Mouse (Mus musculus) cerebellum, adult (tissue): ENCODE results near the gene Armc5.

Experiments used
- ATAC-seq: cut with Nextera tagmentation; 2 replicates; pipeline ENCODE4 v1.9.2; 2017; ENCODE audit warnings: mild to moderate bottlenecking, moderate library complexity, mixed read lengths; ENCODE audit not compliant: insufficient number of reproducible peaks, low FRiP score, low TSS enrichment

The Armc5 gene

DNA sequence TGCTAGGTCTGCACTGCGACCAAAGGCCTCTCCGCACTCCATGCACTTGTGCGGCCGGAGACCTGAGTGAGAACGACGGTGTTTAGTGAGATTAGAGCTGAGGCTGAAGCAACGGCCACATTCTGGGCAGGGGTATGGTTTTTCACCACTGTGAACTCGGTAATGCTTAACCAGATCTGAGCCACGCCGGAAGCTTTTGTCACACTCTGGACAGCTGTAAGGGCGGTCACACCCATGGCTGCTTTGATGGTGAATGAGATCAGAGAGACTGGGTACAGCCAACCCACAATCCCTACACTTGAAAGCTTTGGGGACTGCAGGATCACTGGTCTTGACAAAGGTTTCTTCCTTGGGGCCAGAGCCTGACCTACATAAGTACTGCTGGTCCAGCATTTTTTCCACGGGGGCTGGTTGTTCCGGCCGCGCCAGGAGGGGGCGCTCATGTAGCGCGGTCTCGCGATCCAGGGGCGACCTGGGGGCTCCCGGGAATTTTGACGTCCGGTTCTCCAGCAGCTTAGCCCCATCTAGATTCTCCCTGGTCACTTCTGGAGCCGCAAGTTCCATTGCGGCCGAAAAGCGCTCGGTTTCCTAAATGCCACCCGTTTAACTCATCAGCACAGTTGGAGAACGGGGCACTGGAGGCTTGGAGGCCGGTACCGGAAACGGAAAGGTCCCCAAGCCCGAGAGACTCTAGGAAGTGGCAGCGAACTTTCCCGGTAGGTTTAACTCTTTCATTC, at the start of gene Armc5:
Armc5 (plus strand) TSS at position 487 of the 737 bp plus-strand sequence.
- ATAC-seq: 0 out of 2 replicates have a peak, but pooled peaks have one; percentile 18

DNA sequence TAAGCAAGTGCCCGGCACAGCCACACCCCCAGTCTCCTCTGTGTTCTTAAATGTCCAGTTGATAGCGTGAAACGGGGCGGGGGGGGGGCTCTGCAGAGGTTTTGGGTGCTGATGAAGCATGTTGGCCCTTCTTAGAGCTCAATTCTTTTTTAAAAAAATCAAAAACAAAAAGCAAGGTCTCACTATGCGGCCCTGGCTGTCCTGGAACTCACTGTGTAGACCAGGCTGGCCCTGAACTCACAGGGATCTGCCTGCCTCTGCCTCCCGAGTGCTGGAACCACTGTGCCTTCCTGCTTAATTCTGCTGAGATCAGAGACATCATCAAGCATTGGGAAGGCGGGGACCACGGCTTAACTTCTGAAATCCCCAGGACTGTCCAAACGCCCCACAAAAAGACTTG, 35.5 kb upstream of the Armc5 start:
- ATAC-seq: no peak

DNA sequence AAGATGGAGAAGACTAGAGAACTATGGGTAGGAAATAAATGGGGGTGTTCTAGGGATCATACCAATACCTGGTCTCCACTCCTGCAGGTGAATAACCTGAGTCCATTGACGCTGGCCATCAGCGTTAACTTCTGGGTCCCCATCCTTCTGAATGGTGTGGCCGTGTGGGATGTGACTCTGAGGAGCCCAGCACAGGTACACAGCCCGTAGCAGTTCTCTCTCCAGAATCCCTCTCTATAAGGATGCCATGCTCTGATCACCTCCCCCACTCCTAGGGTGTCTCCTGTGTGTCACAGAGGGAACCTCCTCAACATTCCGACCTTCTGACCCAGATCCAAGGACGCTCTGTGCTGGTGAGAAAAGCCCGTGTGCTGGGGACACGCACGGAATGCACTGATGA, 34.1 kb upstream of the Armc5 start:
- ATAC-seq: no peak

DNA sequence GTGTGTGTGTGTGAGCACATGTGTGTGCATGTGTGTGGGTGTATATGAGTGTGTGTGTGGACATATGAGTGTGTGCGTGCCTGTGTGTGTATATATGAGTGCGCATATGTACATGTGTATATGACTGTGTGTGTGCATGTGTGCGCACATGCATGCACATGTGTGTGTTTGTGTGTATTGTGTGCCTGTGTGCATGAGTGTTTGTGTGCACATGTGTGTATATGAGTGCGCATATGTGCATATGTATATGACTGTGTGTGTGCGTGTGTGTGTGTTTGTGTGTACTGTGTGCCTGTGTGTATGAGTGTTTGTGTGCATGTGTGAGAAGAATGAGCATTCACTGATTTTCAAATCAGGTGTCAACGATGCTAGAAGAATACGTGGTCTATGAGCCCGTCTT, 33.0 kb upstream of the Armc5 start:
- no peak for ATAC-seq

DNA sequence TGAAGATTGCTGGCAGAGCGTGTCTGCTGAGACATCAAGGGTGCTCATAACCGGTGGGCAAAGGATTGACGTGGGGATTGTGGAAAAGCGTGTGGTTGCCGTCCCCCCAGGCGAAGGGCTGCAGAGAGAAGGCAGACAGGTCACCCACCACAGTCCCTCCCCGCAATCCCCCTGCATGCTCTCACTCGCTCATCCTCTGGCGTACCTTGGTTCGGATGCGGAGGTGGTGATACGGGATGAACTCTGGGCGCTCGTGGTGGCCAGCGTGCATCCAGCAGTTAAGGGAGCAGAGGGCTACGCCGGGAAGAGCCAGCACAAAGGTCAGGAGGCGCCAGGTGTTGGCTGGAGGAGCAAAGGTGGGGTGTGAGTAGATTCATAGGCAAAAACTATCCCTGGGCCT, 31.4 kb upstream of the Armc5 start:
- no peak for ATAC-seq

DNA sequence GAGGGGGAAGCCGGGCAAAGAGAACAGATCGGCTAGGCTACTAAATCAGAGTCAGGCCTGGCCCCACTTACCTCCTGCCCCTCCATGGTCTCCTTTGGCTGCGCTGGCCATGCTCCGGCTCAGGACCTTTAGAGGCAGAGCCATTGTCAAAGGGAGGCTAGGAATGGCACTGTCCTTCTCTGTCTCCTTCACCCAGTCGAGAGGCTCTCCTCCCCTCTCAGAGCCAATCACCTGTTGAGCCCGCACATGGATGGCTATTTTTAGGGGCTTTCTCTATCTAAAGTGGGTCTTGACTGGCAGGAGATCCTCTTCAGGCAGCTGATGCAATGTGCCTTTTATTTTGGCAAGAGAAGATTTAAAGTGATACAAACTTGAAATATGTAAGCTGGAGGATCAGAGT, 31.0 kb upstream of the Armc5 start, which contains the start of gene Cox6a2:
Cox6a2 (minus strand) TSS at position 236 of the 400 bp plus-strand sequence.
- ATAC-seq: no peak

DNA sequence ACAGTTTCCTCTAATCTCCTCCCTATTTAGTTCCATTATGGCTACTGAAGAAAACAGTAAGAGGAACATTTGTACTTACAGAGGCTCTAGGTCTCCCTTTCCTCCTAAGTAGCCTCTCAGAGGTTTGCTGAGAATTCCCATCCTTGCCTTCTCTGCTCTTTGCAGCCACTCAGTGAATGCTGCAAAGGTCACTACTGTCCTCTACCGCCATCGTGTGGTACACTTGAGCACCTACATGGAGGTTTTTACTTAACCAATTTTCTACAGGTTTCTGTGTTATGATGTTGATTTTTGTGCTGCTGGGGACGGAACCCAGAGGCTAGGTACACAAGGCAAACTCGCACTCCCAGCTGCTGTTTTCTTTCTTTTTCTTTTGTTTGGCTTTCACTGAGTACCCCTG, 29.0 kb upstream of the Armc5 start:
- ATAC-seq: peak; percentile 49; the same call in 1 of the 2 replicates

DNA sequence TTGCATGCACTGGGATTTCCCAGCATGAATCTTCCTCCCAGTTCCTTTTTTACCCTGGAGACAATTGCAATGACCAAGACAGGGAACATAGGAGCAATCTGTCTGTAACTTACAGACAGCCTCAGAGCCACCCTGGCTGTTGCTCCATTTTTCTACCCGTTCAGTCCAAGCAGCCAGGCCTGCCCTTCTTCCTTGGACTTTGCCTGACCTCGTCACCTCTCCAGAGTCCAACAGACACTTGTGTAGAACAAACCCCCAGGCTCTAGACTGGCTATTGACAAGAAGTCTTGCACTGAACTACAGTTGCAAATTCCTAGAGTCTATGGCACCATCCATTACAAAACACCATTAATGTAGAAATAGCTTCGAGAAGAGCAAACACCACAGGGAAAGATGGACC, 27.3 kb upstream of the Armc5 start:
- no peak for ATAC-seq

DNA sequence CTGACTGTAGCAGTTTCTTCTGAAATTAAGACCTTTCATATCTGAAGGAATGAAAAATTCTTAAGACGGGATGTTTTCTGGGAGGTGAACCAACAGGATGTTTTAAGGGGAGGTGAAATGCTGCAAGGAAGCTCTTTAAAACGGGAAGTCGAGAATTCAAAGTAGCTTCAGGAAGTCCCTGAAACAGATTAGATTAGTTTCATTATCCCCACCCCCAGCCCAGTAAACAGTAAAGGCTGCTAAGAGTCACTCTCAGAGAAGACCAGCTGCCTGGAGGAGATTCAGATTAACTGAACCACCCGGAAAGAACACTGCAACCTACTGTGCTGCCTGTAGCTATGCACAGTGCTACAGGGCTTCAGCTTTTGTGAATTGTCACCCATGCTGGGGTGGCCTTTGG, 17.2 kb upstream of the Armc5 start:
- no peak for ATAC-seq

DNA sequence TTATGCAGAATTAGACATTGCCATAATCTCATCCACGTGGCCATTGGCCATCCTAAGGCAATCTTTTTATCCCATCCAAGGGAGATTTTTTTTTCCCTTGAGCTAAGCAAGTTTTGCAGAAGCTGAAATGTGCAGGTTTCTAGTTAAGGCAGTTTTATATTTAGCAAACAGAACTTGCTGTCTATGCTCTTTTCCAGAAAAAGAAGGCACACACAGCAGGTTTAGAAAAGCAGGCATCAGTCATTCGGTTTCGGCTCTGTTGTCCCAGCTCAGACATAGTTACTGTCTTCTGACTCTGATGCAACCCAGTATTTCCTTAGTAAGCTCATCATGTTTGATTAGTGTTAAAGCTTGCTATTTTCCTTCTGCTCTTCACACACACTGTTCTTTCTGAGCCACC, 16.2 kb upstream of the Armc5 start:
- no peak for ATAC-seq

DNA sequence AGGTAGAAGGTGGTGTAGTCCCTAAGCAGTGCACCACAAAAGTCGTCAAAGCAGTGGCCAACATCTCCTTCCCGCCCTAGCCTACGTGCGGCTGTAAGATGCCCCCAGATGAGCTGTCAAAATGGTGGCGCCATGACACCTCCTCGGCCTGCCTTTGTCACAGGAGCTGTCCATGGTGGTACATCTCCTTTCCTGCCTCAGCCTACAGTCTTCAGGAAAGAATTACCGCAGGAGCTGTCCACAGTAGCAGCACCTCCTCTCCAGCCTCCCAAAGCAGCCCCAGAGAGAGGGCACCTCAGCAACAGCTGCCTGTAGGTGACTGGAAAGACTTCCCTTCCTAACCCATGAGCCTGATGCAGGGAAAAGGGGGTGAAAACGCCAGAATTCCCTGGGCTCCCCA, 5.4 kb upstream of the Armc5 start:
- no peak for ATAC-seq

DNA sequence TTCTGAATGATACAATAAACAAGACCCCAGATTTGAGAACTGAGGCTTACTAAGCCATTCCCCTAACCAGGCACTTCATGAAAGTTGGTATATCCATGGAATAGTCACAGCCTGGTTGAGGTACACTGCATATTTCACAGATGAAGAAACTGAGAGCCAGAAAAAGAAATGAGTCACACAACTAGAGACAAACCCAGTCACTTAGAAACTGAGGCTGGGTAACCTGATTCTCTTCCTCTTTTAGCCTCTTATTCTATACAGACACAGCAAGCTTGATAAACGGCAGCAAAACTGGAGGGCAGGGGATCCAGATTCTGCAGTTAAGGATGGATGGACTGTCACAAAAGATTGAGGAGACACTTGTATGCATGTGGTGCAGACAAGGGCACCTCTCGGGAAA, 2.3 kb upstream of the Armc5 start:
- ATAC-seq: no peak

DNA sequence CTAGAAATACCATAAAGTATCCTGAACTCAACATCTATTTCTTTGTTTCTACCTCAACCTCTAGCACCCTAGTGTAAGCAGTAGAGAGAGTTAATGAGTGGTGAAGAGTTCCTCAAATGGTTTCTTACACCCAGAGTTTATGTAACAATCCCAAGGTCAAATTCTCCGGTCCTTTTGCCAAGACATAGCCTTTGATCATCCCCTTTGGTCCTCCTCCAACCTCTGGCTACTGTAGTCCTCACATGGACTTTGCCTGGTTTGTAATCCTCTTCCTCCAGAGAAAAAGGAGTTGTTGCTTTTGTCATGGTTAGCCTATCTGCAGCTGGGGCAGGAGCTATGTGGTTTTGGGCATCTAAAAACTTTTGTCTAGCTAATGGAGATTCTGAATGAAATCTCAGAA, 1.7 kb upstream of the Armc5 start:
- no peak for ATAC-seq

DNA sequence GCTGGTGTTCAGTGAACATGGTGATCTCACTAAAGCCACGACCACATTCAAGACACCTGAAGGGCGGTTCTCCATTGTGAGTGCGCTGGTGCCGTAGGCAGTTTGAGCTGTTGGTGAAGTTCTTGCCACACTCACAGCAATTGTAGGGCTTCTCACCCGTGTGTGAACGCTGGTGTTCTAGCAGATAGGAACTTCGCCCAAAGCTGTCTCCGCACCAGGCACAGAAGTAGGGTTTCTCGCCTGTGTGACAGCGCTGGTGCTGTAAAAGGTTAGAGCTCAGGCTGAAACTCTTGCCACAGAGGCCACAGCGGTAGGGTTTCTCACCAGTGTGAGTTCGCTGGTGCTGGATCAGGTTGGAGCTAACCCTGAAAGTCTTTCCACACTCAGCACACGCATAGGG, 716 bp upstream of the Armc5 start:
- ATAC-seq: no peak

DNA sequence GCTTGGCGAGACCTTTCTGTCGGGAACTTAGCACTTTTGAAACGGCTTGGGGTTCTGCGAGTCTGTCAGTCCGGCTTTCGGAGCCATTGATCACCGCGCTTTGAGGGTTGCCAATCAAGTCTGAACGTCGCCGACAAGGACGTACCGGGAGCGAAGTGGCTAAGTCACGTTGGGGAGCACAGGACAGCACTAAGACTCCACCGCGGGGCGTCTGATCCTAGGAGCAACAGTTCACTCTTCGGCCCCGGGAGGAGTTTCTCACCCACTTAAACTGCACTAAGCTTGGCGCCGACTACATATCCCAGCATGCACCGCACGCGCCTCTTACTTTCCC, 418 bp downstream of the Armc5 start:
- no peak; the same call in 1 of the 2 replicates for ATAC-seq

DNA sequence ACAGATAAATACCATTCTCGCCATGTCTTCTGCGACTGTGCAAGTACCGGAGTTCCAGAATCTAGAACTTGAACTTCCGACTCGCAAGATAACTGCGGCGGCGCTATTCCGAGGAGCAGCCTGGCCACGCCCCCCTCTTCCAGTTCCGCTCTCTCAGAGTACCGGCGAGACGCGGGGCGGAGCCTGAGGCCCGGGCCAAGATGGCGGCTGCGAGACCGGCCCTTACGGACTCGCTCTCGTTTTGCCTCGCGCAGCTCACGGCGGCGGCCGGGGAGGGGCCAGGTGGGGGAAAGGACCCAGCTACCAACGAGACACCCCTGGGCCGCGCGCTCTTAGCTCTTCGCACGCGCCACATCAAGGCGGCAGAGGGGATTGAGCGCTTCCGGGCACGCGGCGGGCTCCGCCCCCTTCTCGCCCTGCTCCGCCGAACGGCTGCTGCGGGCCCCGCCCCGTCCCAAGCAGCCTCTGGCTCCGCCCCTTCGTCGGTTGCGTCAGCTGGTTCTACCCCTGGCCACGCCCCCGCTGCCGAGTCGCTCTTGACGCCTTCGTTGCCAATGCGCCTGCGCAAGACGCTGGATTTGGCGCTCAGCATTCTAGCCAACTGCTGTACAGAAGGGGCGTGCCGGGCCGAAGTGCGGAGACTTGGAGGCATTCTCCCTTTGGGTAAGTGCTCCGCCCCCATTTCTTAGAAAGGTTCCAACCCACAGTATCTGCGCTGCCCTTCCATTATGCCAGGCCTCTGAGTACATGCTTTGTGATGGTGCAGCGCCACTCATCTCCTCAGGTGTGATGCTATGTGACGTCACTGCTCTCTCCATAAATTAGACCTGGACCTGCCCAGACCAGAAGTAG, 1.0 kb downstream of the Armc5 start, which contains the start of gene 9130023H24Rik:
9130023H24Rik (minus strand) TSS at position 105 of the 852 bp plus-strand sequence.
- ATAC-seq: peak; percentile 79

DNA sequence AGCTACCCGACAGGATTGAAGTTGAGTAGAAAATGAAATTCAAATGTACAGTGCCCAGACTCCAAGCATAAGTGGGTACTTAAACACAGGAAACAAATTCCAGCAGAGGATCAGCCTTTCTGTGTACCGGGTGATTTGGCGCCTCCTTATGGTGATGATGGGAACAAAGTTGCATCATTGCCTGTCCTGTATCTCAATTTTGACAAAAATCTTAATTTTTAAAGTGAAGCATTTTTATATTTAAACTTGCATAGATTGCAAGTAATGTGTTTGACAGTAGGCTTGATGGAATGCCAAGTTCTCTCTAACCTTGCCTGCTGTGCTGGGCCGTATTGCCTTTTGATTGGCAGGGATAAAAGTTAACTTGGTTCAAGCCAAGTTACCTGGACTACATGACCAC, 1.8 kb downstream of the Armc5 start:
- ATAC-seq: no peak

DNA sequence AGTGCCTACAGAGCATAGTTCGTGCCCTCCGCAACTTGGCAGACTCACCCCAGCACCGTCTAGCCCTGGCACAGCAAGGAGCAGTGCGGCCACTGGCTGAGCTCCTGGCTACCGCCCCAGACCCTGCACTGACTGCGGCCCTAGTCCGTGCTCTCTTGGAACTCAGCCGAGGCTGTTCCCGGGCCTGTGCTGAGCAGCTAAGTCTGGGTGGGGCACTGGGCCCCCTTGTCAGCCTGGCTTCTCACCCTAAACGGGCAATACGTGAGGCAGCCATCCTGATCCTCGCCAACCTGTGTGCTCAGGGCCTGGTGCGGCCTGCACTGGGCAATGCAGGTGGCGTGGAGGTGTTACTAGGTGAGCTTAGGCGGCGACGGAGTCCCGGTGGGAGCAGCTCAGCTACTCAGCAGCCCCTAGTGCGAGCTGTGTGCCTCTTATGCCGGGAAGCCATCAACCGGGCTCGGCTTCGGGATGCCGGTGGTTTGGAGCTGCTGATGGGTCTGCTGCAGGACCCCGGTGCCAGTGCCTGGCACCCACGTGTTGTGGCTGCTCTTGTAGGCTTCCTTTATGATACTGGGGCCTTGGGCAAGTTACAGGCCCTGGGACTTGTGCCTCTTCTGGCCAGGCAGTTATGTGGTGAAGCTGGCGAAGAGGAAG, 3.1 kb downstream of the Armc5 start:
- ATAC-seq: no peak

DNA sequence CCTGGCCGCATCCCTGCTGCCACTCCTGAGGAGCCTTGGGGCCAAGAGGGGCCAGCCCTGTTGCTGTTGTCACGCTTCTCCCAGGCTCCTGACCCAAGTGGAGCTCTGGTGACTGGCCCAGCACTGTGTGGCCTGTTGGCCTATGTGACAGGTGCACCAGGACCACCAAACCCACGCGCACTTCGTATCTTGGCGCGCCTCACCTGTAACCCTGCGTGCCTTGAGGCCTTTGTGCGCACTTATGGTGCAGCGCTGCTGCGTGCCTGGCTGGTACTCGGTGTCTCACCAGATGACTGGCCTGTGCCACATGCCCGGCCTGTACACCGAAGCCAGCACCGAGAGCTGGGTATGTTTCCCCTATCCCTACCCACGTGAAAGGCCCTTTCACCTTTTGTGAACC, 5.2 kb downstream of the Armc5 start:
- no peak for ATAC-seq

DNA sequence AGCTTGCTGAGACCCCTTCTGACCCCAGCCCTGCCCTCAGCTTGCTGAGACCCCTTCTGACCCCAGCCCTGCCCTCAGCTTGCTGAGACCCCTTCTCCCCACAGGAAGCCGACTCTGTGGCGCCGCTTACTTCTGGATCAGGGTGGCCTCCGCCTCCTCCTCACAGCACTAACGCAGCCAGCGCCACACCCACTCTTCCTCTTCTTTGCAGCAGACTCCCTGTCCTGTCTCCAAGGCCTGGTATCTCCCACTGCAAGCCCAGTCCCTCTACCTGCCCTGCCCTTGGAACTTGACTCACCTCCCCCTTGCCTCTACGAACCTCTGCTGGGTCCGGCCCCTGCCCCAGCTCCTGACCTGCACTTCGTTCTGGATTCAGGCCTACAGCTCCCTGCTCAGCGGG, 6.8 kb downstream of the Armc5 start:
- no peak for ATAC-seq

DNA sequence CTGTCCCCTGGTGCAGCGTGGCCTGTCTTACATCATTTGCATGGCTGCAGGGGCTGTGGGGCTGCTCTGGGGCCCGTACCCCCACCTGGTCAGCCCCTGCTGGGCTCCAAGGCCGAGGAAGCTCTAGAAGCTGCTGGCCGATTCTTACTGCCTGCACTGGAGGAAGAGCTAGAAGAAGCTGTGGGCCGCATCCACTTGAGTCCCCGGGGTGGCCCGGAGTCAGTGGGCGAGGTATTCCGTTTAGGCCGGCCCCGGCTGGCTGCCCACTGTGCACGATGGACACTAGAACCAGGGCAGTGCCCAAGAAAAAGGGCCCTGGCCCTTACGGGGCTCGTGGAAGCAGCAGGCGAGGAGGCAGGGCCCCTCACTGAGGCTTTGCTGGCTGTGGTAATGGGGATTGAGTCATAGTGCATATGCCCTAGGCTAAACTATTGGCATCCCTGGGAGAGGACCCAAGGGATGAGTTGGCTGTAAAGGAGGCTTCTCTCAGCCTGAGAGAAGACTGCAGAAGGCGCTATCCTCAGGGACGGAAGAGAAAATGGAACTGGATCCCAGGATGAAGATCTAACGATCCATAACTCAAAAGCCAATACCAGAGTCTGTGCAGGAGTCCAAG, 7.4 kb downstream of the Armc5 start:
- ATAC-seq: no peak
